Mouse (Mus musculus) C2C12 (cell line): ENCODE measurements around the gene Tex37. TPM values are rescaled to one million over a fixed set of nuclear protein-coding genes. Genes with fewer than 3 reads are reported as not detected.

Experiments used
- H3K27me3 ChIP-seq: one replicate; pipeline ENCODE4 v1.6.1; 2011; ENCODE audit not compliant: control insufficient read depth, insufficient read depth, insufficient read length
- H3K36me3 ChIP-seq: one replicate; pipeline ENCODE4 v1.6.1; 2011; ENCODE audit not compliant: control insufficient read depth, insufficient read depth
- H3K4me3 ChIP-seq: one replicate; pipeline ENCODE4 v1.5.1; 2011; ENCODE audit warnings: mild to moderate bottlenecking, control low read depth; ENCODE audit not compliant: poor library complexity, insufficient read depth, severe bottlenecking
- H3K79me2 ChIP-seq: one replicate; pipeline ENCODE4 v1.6.1; 2011; ENCODE audit not compliant: control insufficient read depth, insufficient read depth
- H3K79me3 ChIP-seq: one replicate; pipeline ENCODE4 v1.6.1; 2011; ENCODE audit warnings: low read depth, control low read depth
- H3ac ChIP-seq: one replicate; pipeline ENCODE3; 2011; ENCODE audit warnings: low read depth; ENCODE audit not compliant: control insufficient read depth, insufficient read length
- CEBPB ChIP-seq: IDR thresholded peaks from one replicate; pipeline ENCODE4 v1.6.1; 2011; ENCODE audit warnings: low read depth, mild to moderate bottlenecking, control low read depth, moderate library complexity
- CTCF ChIP-seq: IDR thresholded peaks from one replicate; pipeline ENCODE4 v1.5.1; 2011; ENCODE audit not compliant: control insufficient read depth, insufficient read depth, insufficient read length
- FOSL1 ChIP-seq: IDR thresholded peaks from one replicate; pipeline ENCODE4 v1.8.0; 2011; ENCODE audit warnings: mild to moderate bottlenecking, low read length; ENCODE audit not compliant: poor library complexity, insufficient read depth, severe bottlenecking
- MAX ChIP-seq: IDR thresholded peaks from one replicate; pipeline ENCODE4 v1.6.1; 2011; ENCODE audit warnings: mild to moderate bottlenecking, control low read depth
- MYOD1 ChIP-seq: IDR thresholded peaks from one replicate; pipeline ENCODE4 v1.6.1; 2011; ENCODE audit warnings: low read depth; ENCODE audit not compliant: control insufficient read depth, insufficient read length
- MYOG ChIP-seq: IDR thresholded peaks from one replicate; pipeline ENCODE4 v1.6.1; 2011; ENCODE audit not compliant: control insufficient read depth, insufficient read length; ENCODE audit errors: extremely low read depth
- USF1 ChIP-seq: IDR thresholded peaks from one replicate; pipeline ENCODE4 v1.6.1; 2011; ENCODE audit warnings: low read depth, mild to moderate bottlenecking, control low read depth, moderate library complexity
- polyA plus RNA-seq: library from polyadenylated mRNA; unstranded; fragments of >200 nt; fragmentation: generic; extraction: Trizol; gene quantifications from one replicate; pipeline ENCODE4 v1.2.1, GENCODE M21; 2012; ENCODE audit warnings: missing spikeins

The Tex37 gene
- polyA plus RNA-seq, 1 experiment = not detected

DNA sequence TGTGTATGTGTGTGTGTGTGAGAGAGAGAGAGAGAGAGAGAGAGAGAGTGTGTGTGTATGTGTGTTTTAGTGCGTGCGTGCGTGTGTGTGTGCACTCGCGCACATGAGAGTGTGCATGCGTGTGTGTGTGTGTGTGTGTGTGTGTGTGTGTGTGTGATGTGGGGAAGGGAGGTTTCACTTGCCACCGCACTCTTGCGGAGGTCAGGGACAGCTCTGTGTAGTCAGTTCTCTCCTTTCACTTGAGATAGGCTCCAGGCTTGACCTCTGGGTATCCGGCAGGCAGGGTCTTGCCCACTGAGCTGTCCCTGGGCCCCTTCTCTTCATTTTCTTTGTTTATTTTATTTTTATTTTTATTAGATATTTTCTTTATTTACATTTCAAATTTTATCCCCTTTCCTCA lies 51.4 kb downstream of the Tex37 start:
- H3K4me3 ChIP-seq = no peak overlapping the region
- H3ac ChIP-seq = no peak overlapping the region
- H3K79me3 ChIP-seq = peaks cover 1% of the 10 kb centered on the region
- H3K79me2 ChIP-seq = no peaks in the 10 kb centered on the region
- no peaks in the 10 kb centered on the region for H3K36me3 ChIP-seq
- H3K27me3 ChIP-seq = no peaks in the 10 kb centered on the region
- TF ChIP-seq MYOD1 = no peak
- TF ChIP-seq MYOG = no peak
- TF ChIP-seq CEBPB = no peak
- TF ChIP-seq USF1 = no peak
- TF ChIP-seq MAX = no peak
- TF ChIP-seq CTCF = no peak
- TF ChIP-seq FOSL1 = no peak

DNA sequence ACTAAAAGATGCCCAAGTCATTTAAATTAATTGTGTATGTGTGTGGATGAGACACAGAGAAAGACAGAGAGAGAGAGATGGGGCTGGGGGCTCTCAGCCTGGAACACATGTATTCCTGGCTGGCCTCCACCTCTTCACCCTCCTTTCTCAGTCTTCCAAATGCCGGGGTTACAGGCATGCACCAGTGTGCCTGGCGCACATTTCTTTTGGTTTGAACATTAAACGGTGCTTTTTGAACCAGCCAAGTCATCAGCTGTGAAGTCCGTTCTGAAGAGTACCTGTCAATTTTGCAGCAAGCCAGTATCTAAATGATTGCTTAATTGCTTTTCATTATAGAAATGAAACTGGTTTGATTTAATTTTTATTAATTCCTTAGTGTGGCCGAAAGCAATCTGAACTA lies 52.0 kb downstream of the Tex37 start:
- Histone ChIP-seq H3K27me3 (no peaks in the 10 kb centered on the region), H3K4me3 (no peak overlapping the region), H3K79me2 (no peaks in the 10 kb centered on the region), H3K79me3 (peaks cover 1% of the 10 kb centered on the region), H3ac (no peak overlapping the region), H3K36me3 (no peaks in the 10 kb centered on the region)
- no peak for TF ChIP-seq CEBPB
- TF ChIP-seq MYOD1 = no peak

DNA sequence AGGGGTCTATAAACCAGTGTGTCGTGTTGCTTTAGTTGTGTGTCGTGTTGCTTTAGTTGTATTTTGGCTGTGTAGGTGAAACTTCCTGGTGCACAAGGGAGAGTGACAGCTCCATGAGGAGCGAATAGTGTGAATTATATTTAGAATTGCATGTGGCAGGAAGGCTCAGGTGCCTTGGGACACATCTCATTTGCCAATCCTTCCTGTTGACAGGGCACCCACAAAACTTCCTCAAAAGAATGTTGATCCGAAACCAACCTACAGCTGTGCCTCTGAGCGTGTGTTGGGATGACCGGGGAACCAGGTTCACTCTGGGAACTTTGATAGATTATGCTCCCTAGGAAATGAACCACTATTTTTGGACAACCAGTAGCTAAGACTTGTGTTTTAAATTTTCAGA lies 54.4 kb downstream of the Tex37 start:
- no peak overlapping the region for H3K4me3 ChIP-seq
- H3K36me3 ChIP-seq = peaks cover 6% of the 10 kb centered on the region
- no peak overlapping the region for H3ac ChIP-seq
- TF ChIP-seq MYOG (no peak), CTCF (no peak), MYOD1 (no peak), CEBPB (no peak), MAX (no peak)
- no peaks in the 10 kb centered on the region for H3K79me2 ChIP-seq
- no peaks in the 10 kb centered on the region for H3K27me3 ChIP-seq
- H3K79me3 ChIP-seq = peaks cover 1% of the 10 kb centered on the region

Other genes starting within 250 kb of the Tex37 start
- 10.0 TPM for gene Rpia, start 126.7 kb downstream of the Tex37 start, polyA plus RNA-seq
- 4.2 TPM for gene Eif2ak3, start 74.4 kb downstream of the Tex37 start, polyA plus RNA-seq
- gene Foxi3, start 37.6 kb upstream of the Tex37 start, polyA plus RNA-seq = not detected
- gene Thnsl2, start 225.5 kb upstream of the Tex37 start, polyA plus RNA-seq = not detected